Mouse (Mus musculus) heart, postnatal 14 days (tissue): Measurements from ENCODE around the gene Slc9a2. TPM values are rescaled to one million over a fixed set of nuclear protein-coding genes. Genes with fewer than 3 reads are reported as not detected.
A peak's percentile ranks its signal among the peaks of the same experiment; 100 is the strongest.
"Not testable (repeated sequence)": the region's sequence is repeated elsewhere in the genome, so short reads cannot be mapped to it uniquely, and the experiment has no call there.

ENCODE experiments used
- DNase-seq, 2 experiments: peaks; one replicate each; pipeline ENCODE4 v3.0.0; 2021 to 2022
- intact Hi-C: fragments of 180-260 bp; cut with DNase I; formaldehyde crosslinking; loops from one replicate; pipeline ENCODE4 v1.15.1; 2025
- long read RNA-seq, 2 experiments: library from polyadenylated mRNA; stranded (forward); transcript quantifications; one replicate each; pipeline ENCODE4 v2.0.0; 2021
- total RNA-seq, 2 experiments: library from RNA; stranded (reverse); gene quantifications; 2 replicates each; pipeline ENCODE4 v1.2.3; 2021

Slc9a2 gene
- under 1 TPM; 0.51 to 0.60 TPM for total RNA-seq
- long read RNA-seq, experiment 1, full-length matches to known transcripts = 2 of 2 reads
- long read RNA-seq, experiment 1, partial matches to known transcripts = 0 of 2 reads
- long read RNA-seq, experiment 1, other reads (novel, unspliced or antisense) = 0 of 2 reads
- long read RNA-seq, experiment 2 = 0 reads

- DNase-seq = no peak
- intact Hi-C loops = no loop called here
Measured at GRCm38 (mm10) chr1:40680067-40680867, at the start of gene Slc9a2. TSS of gene Slc9a2 (plus strand) at chr1:40680574.

DNA sequence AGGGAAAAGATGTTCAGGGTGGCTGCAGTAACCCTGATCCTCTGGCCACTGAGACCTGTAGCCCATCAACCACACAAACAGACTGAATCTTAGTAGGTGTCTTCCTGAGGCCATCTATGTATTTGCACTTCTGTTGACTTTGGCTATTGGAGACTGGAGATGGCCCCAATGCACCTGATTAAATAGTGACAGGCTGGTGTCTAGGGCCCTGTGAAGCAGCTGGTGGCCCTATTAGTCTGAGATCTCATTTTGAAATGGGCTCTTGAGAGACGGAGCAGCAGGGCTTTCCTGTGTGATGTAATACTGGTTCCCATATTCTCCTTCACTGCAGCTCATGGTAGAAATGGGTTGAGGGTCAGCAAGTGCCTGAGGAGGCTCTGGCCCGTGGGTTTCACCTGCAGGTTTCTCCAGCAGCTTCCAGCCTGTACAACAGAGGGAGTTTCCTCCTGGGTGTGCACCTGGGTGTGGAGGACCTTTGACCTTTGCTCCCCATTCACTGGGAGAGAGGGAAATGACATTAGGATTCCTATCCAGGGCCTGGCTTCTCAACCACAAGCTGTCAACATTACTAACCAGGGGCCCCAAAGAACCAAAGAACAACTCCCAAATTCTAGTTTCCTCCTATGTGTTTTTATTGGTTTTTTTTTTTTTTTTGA, 47.8 kb upstream of the Slc9a2 start:
- intact Hi-C loops = no loop called here

GRCm38 (mm10) chr1:40634608-40635007, 45.8 kb upstream of the Slc9a2 start:
- intact Hi-C loops = no loop called here
- DNase-seq = no peak

More for the DNA sequence above, 47.8 kb upstream of the Slc9a2 start:
- DNase-seq = no peak

GRCm38 (mm10) chr1:40648234-40648633, 32.1 kb upstream of the Slc9a2 start:
- intact Hi-C loops = no loop called here

GRCm38 (mm10) chr1:40650803-40651497, 29.4 kb upstream of the Slc9a2 start:
- peak in 1 of 2 experiments; percentile 30 for DNase-seq
- intact Hi-C loops = no loop called here

More at GRCm38 (mm10) chr1:40648234-40648633, 32.1 kb upstream of the Slc9a2 start:
- no peak for DNase-seq

GRCm38 (mm10) chr1:40657035-40657434, 23.3 kb upstream of the Slc9a2 start:
- intact Hi-C loops = loop anchor here (5.0 kb wide), 2 partner anchors 75 to 280 kb away; partner anchors contain the start of gene Slc9a4
- no peak for DNase-seq

DNA sequence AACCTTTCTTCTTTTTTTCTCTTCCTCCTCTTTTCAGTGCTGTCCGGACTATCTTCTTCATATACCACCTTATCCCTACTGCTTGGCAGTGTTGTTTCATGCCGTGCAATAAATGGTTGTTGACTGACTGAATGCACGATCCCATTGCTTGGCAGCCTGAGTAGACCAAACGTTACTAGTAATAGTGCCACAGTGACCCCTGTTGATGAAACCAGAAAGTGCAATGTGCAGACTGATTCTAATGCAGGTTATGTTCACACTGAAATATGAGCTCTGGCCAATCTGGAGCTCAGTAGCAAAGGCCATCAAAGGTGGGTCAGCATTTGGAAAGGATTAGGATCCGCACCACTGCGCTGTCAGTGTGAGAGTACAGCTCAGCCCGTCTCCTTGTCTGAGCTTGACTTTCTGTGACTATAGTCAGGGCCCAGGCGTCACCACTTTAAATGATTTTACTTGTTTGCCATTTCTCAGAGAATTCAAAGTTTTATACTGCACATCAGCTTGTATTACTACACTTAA, 22.3 kb upstream of the Slc9a2 start:
- intact Hi-C loops = loop anchor here (5.0 kb wide), 2 partner anchors 76 to 281 kb away; partner anchors contain the start of gene Slc9a4

DNA sequence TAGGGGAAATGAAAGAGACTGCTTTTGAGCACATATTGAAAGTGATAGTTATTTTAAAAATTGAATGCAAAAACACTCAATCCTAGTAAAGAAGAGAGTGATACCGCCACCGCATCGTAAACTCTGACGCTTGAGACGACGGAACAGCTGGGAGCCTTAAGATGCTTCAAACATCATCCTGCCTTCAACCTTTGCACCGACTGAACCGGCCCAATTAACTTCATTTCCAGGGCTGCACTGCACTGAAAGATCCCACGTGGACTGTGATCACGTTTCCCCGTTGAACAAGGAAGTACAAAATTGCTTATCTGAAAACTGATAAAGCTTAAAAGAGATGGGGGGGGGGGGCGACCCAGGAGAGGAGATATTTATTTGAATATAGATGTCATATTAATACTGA, 21.4 kb upstream of the Slc9a2 start:
- intact Hi-C loops = loop anchor here (5.0 kb wide), 2 partner anchors 77 to 282 kb away; partner anchors contain the start of gene Slc9a4
- DNase-seq = no peak

More for the DNA sequence above, 22.3 kb upstream of the Slc9a2 start:
- peak; percentile 56 to 81 for DNase-seq

DNA sequence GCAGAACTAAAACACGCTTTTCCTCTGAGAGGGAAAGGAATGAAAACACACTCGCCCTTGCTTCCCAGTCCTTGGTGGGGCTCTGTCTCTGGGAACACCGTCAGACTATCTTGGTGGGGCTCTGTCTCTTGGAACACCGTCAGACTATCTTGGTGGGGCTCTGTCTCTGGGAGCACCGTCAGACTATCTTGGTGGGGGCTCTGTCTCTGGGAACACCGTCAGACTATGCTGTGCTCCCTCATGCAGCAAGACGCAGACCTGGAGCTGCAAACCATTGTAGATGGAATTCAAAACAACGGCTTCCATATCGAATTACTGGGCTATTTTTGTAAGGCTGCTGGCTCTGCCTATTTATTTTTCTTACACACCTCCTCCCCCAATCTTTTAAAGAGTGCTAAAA, 20.9 kb upstream of the Slc9a2 start:
- intact Hi-C loops = loop anchor here (5.0 kb wide), 2 partner anchors 77 to 282 kb away; partner anchors contain the start of gene Slc9a4
- DNase-seq = no peak

- no peak for DNase-seq
- intact Hi-C loops = no loop called here
Measured at GRCm38 (mm10) chr1:40660838-40661237, 19.5 kb upstream of the Slc9a2 start.

DNA sequence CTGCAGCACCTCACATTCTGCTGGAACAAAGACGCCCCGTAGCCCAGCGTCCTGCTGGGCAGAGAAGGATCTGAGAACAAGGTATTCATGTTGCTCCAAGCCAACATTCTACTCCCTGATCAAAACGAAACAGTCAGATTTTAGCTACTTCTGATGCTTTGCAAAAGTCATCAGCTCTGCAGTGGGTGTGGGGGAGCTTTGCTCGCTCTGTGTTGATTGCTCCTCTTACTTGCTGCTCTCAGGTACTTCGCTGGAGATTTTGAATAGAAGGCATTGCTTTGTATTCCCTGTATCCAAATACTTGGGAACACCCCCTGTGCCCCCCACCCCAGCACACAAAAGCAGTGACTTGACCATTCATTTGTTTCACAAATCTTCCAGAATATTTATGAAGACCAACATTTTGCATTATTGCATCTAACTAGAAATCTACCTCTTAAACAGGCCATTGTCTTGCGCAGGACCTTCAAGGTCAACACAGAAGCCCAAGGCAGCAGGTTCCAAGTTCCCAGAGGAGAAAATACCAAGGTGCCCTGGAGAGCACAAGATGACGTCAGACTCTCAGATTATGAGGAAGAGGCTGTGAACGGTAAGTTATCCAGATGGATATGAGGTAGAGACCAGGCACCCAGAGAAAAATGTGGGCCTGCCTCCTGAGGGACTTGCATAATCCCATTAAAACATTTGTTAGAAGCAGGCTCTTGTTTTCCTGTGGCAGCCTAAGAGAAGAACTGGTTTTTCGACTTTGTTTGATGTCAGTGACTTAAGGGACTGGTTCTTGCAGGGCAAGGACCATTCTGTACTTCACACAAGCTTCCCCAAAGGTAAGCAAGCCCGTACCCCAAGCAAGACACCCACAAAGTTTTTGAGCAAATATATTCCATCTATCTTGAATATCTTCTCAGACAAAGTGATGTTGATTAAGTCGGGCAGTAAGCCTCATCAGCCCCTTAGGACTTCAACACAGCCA, 14.7 kb upstream of the Slc9a2 start:
- DNase-seq = no peak
- intact Hi-C loops = no loop called here

- intact Hi-C loops, DNase-seq: not testable (repeated sequence)
Measured at GRCm38 (mm10) chr1:40667442-40667841, 12.9 kb upstream of the Slc9a2 start.

DNA sequence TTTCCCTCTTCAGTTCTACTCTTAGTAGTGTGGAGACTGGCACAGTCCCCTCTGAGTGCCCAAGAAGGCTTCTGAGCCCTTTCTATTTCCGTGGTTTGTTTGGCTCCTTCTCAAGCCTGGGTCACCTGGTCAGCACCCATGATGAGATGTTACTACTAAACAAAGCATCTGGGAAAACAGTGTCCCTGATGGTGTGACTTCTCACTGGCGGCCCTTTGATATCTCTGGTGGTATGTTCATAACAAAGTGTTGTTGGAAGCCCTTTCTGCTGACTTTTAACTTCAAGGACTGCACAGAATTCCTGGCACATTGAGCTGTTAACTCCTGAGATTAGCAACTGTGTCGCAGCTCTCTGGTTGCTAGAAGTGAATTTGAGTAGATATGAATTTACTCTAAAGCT, 10.3 kb upstream of the Slc9a2 start:
- peak in 1 of 2 experiments; percentile 44 for DNase-seq
- intact Hi-C loops = no loop called here

- intact Hi-C loops = no loop called here
- no peak for DNase-seq
Measured at GRCm38 (mm10) chr1:40671490-40671889, 8.9 kb upstream of the Slc9a2 start.

DNA sequence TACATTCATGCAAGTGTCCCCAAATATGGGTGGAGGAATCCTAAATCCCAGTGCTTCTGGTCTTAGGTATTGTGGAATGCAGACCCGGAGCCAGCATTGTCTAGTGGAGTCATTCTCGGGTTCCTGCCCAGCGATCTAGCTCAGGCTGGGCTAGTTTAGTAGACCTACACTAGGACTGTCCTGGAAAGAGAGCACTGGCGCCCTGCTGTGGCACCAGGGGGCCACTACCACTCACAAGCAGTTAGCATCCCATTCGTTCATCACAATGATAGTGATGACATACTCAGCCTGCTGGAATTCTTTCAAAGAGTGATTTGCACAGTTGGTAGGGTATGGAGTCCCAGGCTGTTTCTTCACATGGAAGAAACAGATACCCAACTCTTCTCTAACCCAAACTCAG, 3.1 kb upstream of the Slc9a2 start:
- DNase-seq = peak in 1 of 2 experiments; percentile 28
- intact Hi-C loops = no loop called here

DNA sequence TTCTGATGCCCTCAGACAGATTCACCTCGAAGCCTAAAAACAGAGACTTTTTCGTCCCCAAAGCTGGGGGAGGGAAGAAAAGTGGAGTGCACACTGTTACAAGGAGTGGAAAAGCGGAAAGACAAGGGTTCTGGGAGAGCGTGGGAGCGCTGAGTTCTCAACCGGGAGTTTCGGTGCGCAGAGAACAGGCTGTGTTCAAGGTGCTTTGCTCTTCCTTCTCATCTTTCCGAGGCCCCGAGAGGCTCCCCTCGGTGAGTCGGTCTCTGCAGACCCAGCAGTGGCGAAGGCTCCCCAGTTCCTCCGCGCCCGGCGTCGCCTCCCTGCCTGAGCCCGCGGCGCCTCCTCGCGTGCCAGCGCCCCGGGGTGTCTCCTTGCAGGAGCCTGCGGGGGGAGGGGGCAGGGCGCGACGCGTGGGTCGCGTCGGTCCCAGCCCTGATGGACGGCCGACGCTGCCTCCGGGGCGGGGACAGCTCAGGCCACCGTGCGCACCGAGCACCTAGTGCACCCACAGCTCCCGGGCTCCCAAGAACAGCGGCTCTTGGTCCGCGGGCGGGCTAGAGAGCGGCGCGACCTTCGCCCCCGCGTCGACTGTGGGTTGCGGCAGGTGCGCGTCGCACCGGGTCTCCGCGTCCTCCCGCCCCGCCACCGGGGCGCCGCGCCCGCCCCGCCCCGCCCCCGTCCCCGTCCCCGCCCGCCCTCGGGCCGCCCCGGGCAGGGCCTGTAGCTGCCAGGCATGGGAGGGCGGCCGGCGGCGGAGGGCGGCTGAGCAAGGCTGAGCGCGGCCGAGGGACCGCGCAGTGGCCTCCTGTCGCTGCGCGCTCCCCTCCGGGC, 709 bp downstream of the Slc9a2 start:
- intact Hi-C loops = no loop called here

GRCm38 (mm10) chr1:40681699-40682510, 1.5 kb downstream of the Slc9a2 start:
- no peak for DNase-seq
- intact Hi-C loops = no loop called here

More for the DNA sequence above, 709 bp downstream of the Slc9a2 start:
- DNase-seq = peak; percentile 32 to 43
